Mouse (Mus musculus) intestine, embryonic 14.5 days (tissue): Measurements from ENCODE around the gene Mroh3. TPM values are rescaled to one million over a fixed set of nuclear protein-coding genes. Genes with fewer than 3 reads are reported as not detected.

Experiments
- ATAC-seq: fragments of 200-750 bp; cut with Nextera tagmentation; replicated peaks from 2 replicates; pipeline ENCODE4 v1.8.0; 2017; ENCODE audit warnings: low read depth, moderate number of reproducible peaks, moderate TSS enrichment, moderate library complexity; ENCODE audit not compliant: low FRiP score, low TSS enrichment
- DNase-seq: peaks from one replicate; pipeline ENCODE4 v3.0.0-alpha.2; 2018; ENCODE audit warnings: low spot score
- H3K27ac ChIP-seq: fragments of 300-500 bp; sonication (generic); 2 replicates; pipeline ENCODE4 v1.5.1; 2014; ENCODE audit warnings: low read depth, mild to moderate bottlenecking, control low read depth
- H3K27me3 ChIP-seq: fragments of 300-500 bp; sonication (generic); replicated peaks from 2 replicates; pipeline ENCODE4 v1.6.1; 2014; ENCODE audit warnings: low read length, control low read depth; ENCODE audit not compliant: control insufficient read depth, insufficient read depth
- H3K36me3 ChIP-seq: fragments of 300-500 bp; sonication (generic); 2 replicates; pipeline ENCODE4 v1.6.1; 2014; ENCODE audit warnings: low read length, control low read depth; ENCODE audit not compliant: control insufficient read depth, insufficient read depth
- H3K4me1 ChIP-seq: fragments of 300-500 bp; sonication (generic); replicated peaks from 2 replicates; pipeline ENCODE4 v1.6.1; 2014; ENCODE audit warnings: low read length, control low read depth, mixed read lengths; ENCODE audit not compliant: control insufficient read depth, insufficient read depth
- H3K4me2 ChIP-seq: fragments of 300-500 bp; sonication (generic); 2 replicates; pipeline ENCODE4 v1.6.1; 2014; ENCODE audit warnings: low read length
- H3K4me3 ChIP-seq: fragments of 300-500 bp; sonication (generic); 2 replicates; pipeline ENCODE4 v1.5.1; 2014; ENCODE audit warnings: low read depth, low read length, control low read depth, mixed read lengths
- H3K9ac ChIP-seq: fragments of 300-500 bp; sonication (generic); 2 replicates; pipeline ENCODE4 v1.6.1; 2014; ENCODE audit warnings: mild to moderate bottlenecking, low read length
- H3K9me3 ChIP-seq: fragments of 300-500 bp; sonication (generic); 2 replicates; pipeline ENCODE4 v1.6.1; 2016; ENCODE audit warnings: low read length, control low read depth; ENCODE audit not compliant: control insufficient read depth
- WGBS: fragments of 180-500 bp; shearing (Covaris S2); extraction: QIAGEN DNeasy Blood & Tissue Kit; methylation state at CpG from one replicate; pipeline ENCODE4 v1.1.7; 2014; 5-methylcytosine and 5-hydroxymethylcytosine counted together
- polyA plus RNA-seq: library from polyadenylated mRNA; unstranded; fragments of >200 nt; fragmentation: Nextera tagmentation; extraction: Ambion mirVana; gene quantifications from 2 replicates; pipeline ENCODE4 v1.2.1, GENCODE M21; 2014

The Mroh3 gene
- polyA plus RNA-seq, 1 experiment from 2014 or later, result 1.1 TPM

- Histone ChIP-seq H3K4me3 (no peak overlapping the region), H3K27me3 (peaks cover 20% of the 10 kb centered on the region), H3K36me3 (no peaks in the 10 kb centered on the region), H3K4me2 (no peak overlapping the region), H3K27ac (no peak overlapping the region), H3K9me3 (no peaks in the 10 kb centered on the region), H3K9ac (no peak overlapping the region), H3K4me1 (no peaks in the 10 kb centered on the region)
- no peak for DNase-seq
- no peak for ATAC-seq
- WGBS, result 33% methylated on average over 2 of the region's 2 CpGs
Observed at GRCm38 (mm10) chr1:136253472-136253871, 40.8 kb upstream of the Mroh3 start.

DNA sequence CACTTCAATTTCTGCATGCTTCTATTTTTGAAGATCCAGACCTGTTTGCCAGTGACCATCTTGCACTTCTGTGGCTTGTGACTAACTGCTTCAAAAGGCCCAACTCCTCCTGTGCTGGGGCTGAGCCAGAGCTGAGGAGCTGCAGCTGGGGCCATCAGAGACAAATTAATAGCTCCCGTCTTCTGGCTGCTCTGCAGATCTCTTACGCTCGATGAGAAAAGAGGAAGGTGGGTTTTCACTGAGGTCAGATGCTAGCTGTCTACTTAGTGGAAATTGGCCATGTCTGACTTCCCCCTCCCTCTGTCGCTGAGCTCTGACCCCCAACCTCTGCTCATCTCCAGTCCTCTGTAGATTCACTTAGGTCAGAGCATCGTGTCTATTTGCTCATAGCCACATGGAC is 37.0 kb upstream of the Mroh3 start:
- H3K4me3 ChIP-seq, result no peak overlapping the region
- no peak overlapping the region for H3K4me2 ChIP-seq
- H3K27ac ChIP-seq, result no peak overlapping the region
- ATAC-seq (no peak), DNase-seq (no peak)
- no peak overlapping the region for H3K9ac ChIP-seq
- no peaks in the 10 kb centered on the region for H3K36me3 ChIP-seq
- 27% methylated on average over 5 of the region's 5 CpGs for WGBS
- H3K4me1 ChIP-seq, result no peaks in the 10 kb centered on the region
- no peaks in the 10 kb centered on the region for H3K27me3 ChIP-seq
- H3K9me3 ChIP-seq, result no peaks in the 10 kb centered on the region

GRCm38 (mm10) chr1:136247393-136247792 is 34.8 kb upstream of the Mroh3 start:
- ATAC-seq, result no peak
- H3K9me3 ChIP-seq, result no peaks in the 10 kb centered on the region
- H3K4me2 ChIP-seq, result no peak overlapping the region
- H3K36me3 ChIP-seq, result no peaks in the 10 kb centered on the region
- 89% methylated on average over 5 of the region's 5 CpGs for WGBS
- no peaks in the 10 kb centered on the region for H3K27me3 ChIP-seq
- no peaks in the 10 kb centered on the region for H3K4me1 ChIP-seq
- H3K9ac ChIP-seq, result no peak overlapping the region
- H3K4me3 ChIP-seq, result no peak overlapping the region
- DNase-seq, result no peak
- no peak overlapping the region for H3K27ac ChIP-seq

GRCm38 (mm10) chr1:136244469-136244868 is 31.8 kb upstream of the Mroh3 start:
- Histone ChIP-seq H3K9ac (no peak overlapping the region), H3K27me3 (no peaks in the 10 kb centered on the region), H3K4me1 (no peaks in the 10 kb centered on the region), H3K36me3 (no peaks in the 10 kb centered on the region), H3K4me2 (no peak overlapping the region), H3K4me3 (no peak overlapping the region), H3K27ac (no peak overlapping the region), H3K9me3 (no peaks in the 10 kb centered on the region)
- WGBS, result 94% methylated on average over 4 of the region's 5 CpGs
- ATAC-seq (no peak), DNase-seq (no peak)

DNA sequence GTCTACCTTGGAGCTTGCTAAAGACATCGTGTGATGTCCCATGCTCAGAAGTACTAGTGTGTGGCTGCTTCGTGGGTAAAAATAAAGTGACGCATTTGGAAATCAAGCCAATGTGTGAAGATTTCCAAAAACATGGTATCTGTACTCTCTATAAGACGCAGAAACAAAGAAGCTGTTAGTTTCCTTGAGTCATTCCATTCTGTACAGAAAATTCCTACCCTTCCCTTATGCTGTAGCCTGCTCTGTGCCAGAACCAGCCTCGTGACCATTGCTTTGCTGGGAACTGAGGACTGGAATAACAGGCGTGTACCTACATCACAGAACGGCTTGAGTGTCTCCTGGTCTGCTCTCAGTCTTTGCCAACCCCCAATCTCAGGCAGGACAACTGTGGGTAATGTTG is 29.2 kb upstream of the Mroh3 start:
- DNase-seq, result no peak
- Histone ChIP-seq H3K4me1 (no peaks in the 10 kb centered on the region), H3K4me3 (no peak overlapping the region), H3K9me3 (no peaks in the 10 kb centered on the region), H3K4me2 (no peak overlapping the region), H3K9ac (no peak overlapping the region), H3K36me3 (no peaks in the 10 kb centered on the region), H3K27ac (no peak overlapping the region), H3K27me3 (no peaks in the 10 kb centered on the region)
- ATAC-seq, result no peak
- WGBS, result 87% methylated on average over 7 of the region's 7 CpGs

GRCm38 (mm10) chr1:136238495-136238894 is 25.9 kb upstream of the Mroh3 start:
- 83% methylated on average over 4 of the region's 4 CpGs for WGBS
- Histone ChIP-seq H3K27me3 (no peaks in the 10 kb centered on the region), H3K4me3 (no peak overlapping the region), H3K27ac (no peak overlapping the region), H3K36me3 (no peaks in the 10 kb centered on the region), H3K4me2 (no peak overlapping the region), H3K9me3 (no peaks in the 10 kb centered on the region), H3K4me1 (no peaks in the 10 kb centered on the region), H3K9ac (no peak overlapping the region)
- DNase-seq, result no peak
- ATAC-seq, result no peak

- DNase-seq, result peak; percentile 61
Observed at GRCm38 (mm10) chr1:136234595-136235092, 22.0 kb upstream of the Mroh3 start.

DNA sequence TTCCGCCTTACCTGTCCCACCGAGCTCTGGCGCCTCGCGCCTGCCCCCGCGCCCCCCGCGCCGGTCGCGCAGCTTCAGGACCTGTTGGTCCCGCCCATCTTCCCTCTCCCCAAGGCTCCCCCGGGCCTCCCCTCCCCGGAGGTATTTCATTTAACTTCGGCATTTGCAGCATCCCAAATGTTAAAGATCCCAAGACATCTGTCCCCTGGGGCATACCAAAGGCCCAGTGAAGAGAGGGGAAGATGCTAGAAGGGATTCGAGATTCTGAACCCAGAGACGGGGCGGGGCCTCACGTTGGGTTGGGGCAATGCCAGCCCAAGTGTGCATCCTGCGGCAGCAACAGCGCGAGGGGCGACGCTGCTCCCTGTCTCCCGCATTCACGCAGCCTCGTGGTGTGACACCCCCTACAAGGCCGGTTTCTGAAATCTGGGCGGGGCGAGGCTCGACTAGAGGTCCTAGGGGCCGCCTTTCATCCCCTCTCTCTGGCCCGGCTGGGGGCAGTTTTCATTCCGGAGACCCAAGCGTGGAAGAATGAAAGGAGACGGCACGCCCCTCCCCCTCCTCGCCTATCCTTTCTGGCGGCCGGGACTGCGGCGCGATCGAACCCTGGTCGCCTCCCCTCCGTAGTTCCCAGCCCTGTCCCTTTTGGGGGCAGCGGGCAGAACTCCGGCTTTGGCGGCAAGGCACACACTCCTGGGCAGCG is 21.4 kb upstream of the Mroh3 start, which contains the start of gene Inava:
Gene Inava (minus strand): TSS at position 373 of the 703 bp plus-strand sequence.
- peak; percentile 91 for DNase-seq
- peak; percentile 65 for ATAC-seq
- WGBS, result 2% methylated on average over 50 of the region's 51 CpGs
- peak within 1 kb of the TSS; percentile 59 for H3K9ac ChIP-seq
- H3K36me3 ChIP-seq, result no peaks in the 10 kb centered on the region
- peak within 1 kb of the TSS; percentile 77 for H3K4me2 ChIP-seq
- H3K27me3 ChIP-seq, result no peaks in the 10 kb centered on the region
- peak within 1 kb of the TSS; percentile 62 for H3K4me3 ChIP-seq
- H3K4me1 ChIP-seq, result peaks cover 29% of the 10 kb centered on the region
- H3K9me3 ChIP-seq, result no peaks in the 10 kb centered on the region
- H3K27ac ChIP-seq, result peak within 1 kb of the TSS; percentile 79

More at GRCm38 (mm10) chr1:136234595-136235092, 22.0 kb upstream of the Mroh3 start:
- Histone ChIP-seq H3K27me3 (no peaks in the 10 kb centered on the region), H3K9me3 (no peaks in the 10 kb centered on the region), H3K9ac (peak overlapping the region; percentile 59), H3K4me1 (peaks cover 27% of the 10 kb centered on the region), H3K27ac (peak overlapping the region; percentile 79; the same call in 1 of the 2 replicates), H3K4me3 (peak overlapping the region; percentile 62), H3K4me2 (peak overlapping the region; percentile 77), H3K36me3 (no peaks in the 10 kb centered on the region)
- ATAC-seq, result peak; percentile 3; the same call in 1 of the 2 replicates
- 3% methylated on average over 9 of the region's 9 CpGs for WGBS
